Mouse (Mus musculus) liver, postnatal 0 days (tissue): Measurements from ENCODE around the gene Chchd10.

ENCODE experiments used
- CTCF ChIP-seq: sonication (generic); IDR thresholded peaks from 2 replicates; pipeline ENCODE4 v1.5.1; 2016; ENCODE audit warnings: antibody characterized with exemption, low read depth
- EP300 ChIP-seq: IDR thresholded peaks from 2 replicates; pipeline ENCODE4 v1.6.1; 2016; ENCODE audit warnings: antibody characterized with exemption, low read depth, mild to moderate bottlenecking

- TF ChIP-seq CTCF = no peak
- TF ChIP-seq EP300 = no peak
Observed at GRCm38 (mm10) chr10:75913013-75913589, 19.8 kb upstream of the Chchd10 start.
